Mouse (Mus musculus) intestine, postnatal 0 days (tissue): ENCODE data around the gene Ell. TPM values are rescaled to one million over a fixed set of nuclear protein-coding genes. Genes with fewer than 3 reads are reported as not detected.
A peak's percentile ranks its signal among the peaks of the same experiment; 100 is the strongest.
"Not testable (repeated sequence)": the region's sequence is repeated elsewhere in the genome, so short reads cannot be mapped to it uniquely, and the experiment has no call there.

ENCODE experiments used
- ATAC-seq: fragments of 200-750 bp; cut with Nextera tagmentation; 2 replicates; pipeline ENCODE4 v1.8.0; 2017; ENCODE audit warnings: mild to moderate bottlenecking, moderate TSS enrichment, moderate library complexity
- H3K27ac ChIP-seq: fragments of 300-500 bp; sonication (generic); 2 replicates; pipeline ENCODE4 v1.5.1; 2014; ENCODE audit warnings: mild to moderate bottlenecking, low read depth, low read length, moderate library complexity
- H3K27me3 ChIP-seq: fragments of 300-500 bp; sonication (generic); replicated peaks from 2 replicates; pipeline ENCODE4 v1.6.1; 2014; ENCODE audit warnings: low read length, mixed read lengths; ENCODE audit not compliant: control insufficient read depth, insufficient read depth
- H3K36me3 ChIP-seq: fragments of 300-500 bp; sonication (generic); 2 replicates; pipeline ENCODE4 v1.6.1; 2014; ENCODE audit warnings: mild to moderate bottlenecking, moderate library complexity; ENCODE audit not compliant: control insufficient read depth, insufficient read depth
- H3K4me1 ChIP-seq: fragments of 300-500 bp; sonication (generic); replicated peaks from 2 replicates; pipeline ENCODE4 v1.6.1; 2014; ENCODE audit warnings: antibody characterized with exemption, low read length, mixed read lengths; ENCODE audit not compliant: control insufficient read depth, insufficient read depth
- H3K4me2 ChIP-seq: fragments of 300-500 bp; sonication (generic); replicated peaks from 2 replicates; pipeline ENCODE4 v1.6.1; 2014; ENCODE audit warnings: low read depth, mild to moderate bottlenecking, moderate library complexity
- H3K4me3 ChIP-seq: fragments of 300-500 bp; sonication (generic); 2 replicates; pipeline ENCODE4 v1.5.1; 2014; ENCODE audit warnings: low read depth, low read length
- H3K9ac ChIP-seq: fragments of 300-500 bp; sonication (generic); 2 replicates; pipeline ENCODE4 v1.6.1; 2014; ENCODE audit warnings: mild to moderate bottlenecking, low read depth, low read length
- H3K9me3 ChIP-seq: fragments of 300-500 bp; sonication (generic); 2 replicates; pipeline ENCODE4 v1.6.1; 2016; ENCODE audit warnings: mixed run types; ENCODE audit not compliant: control insufficient read depth
- CTCF ChIP-seq: sonication (generic); IDR thresholded peaks from 2 replicates; pipeline ENCODE4 v1.5.1; 2016; ENCODE audit warnings: low read depth, mild to moderate bottlenecking, control low read depth, antibody characterized with exemption, moderate library complexity
- WGBS: fragments of 180-500 bp; shearing (Covaris S2); extraction: QIAGEN DNeasy Blood & Tissue Kit; methylation state at CpG from one replicate; pipeline ENCODE4 v1.1.7; 2014; 5-methylcytosine and 5-hydroxymethylcytosine counted together
- polyA plus RNA-seq: library from polyadenylated mRNA; unstranded; fragments of >200 nt; fragmentation: Nextera tagmentation; extraction: Ambion mirVana; gene quantifications from 2 replicates; pipeline ENCODE4 v1.2.1, GENCODE M21; 2015

Gene Ell
- polyA plus RNA-seq, 1 experiment from 2014 or later, result 13.0 TPM

DNA sequence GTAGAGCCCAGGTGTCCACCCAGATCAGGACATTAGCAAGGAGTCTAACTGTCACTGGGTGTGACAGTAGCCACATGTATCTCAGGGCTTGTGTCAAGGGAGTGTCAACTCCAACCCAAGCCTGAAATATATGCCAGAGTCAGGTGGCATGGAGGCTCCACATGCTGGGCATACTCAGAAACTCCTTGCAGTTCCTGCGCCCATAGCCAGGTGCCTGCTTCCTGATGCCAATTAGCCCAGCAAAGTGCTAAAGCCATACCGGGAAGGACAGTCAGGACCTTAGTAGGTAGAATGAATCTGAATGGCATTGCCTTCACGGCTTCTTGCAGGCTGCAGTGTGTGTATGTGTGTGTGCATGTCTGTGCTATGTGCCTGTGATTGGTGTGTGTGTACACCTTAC is 38.0 kb downstream of the Ell start:
- Histone ChIP-seq H3K27ac (no peak overlapping the region), H3K4me3 (no peak overlapping the region), H3K9me3 (no peaks in the 10 kb centered on the region), H3K27me3 (no peaks in the 10 kb centered on the region), H3K4me2 (no peak overlapping the region), H3K36me3 (peaks cover 58% of the 10 kb centered on the region), H3K9ac (no peak overlapping the region), H3K4me1 (no peaks in the 10 kb centered on the region; the same call in 1 of the 2 replicates)
- TF ChIP-seq CTCF, result no peak
- WGBS, result 98% methylated on average over 3 of the region's 3 CpGs
- ATAC-seq, result no peak

DNA sequence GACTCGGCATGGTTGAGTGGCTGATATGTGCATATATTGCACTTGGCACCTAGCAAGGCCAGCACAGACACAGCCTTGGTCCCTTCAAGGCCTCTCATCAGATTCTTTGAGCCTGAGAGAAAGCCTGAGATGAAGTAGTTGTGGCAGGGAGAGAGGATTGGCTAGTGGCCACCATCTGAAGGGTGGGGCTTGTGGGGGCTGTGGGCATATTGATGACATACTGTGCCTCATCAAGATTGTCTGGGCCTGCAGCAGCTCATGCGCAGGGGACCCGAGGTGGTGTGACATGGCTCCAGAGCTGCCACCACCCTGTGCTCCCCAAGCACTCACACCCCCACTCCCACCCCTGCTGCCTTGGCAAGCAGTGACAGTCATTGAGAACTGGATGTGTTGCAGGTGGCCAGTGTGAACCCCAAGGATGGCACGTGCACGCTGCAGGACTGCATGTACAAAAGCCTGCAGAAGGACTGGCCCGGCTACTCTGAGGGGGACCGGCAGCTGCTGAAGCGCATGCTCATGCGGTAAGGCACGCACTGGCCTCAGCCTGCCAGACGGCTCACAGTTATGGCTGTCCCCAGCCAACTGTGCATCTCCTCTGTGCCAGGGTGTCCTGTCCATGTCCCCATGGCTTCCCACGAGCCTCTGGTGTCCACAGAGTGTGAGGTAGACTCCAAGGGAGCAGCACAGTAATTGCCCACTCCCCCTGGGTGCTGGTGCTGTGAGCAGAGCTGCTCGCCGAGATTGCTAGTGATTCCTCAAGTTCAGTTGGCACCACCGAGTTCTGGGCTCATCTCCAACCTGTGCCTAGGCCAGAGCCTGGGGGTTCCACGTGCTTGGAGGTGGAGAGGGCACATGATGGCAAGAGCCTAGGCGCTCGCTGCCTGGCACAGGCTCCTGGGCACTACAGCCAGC is 44.5 kb downstream of the Ell start:
- H3K36me3 ChIP-seq, result peaks cover 81% of the 10 kb centered on the region

DNA sequence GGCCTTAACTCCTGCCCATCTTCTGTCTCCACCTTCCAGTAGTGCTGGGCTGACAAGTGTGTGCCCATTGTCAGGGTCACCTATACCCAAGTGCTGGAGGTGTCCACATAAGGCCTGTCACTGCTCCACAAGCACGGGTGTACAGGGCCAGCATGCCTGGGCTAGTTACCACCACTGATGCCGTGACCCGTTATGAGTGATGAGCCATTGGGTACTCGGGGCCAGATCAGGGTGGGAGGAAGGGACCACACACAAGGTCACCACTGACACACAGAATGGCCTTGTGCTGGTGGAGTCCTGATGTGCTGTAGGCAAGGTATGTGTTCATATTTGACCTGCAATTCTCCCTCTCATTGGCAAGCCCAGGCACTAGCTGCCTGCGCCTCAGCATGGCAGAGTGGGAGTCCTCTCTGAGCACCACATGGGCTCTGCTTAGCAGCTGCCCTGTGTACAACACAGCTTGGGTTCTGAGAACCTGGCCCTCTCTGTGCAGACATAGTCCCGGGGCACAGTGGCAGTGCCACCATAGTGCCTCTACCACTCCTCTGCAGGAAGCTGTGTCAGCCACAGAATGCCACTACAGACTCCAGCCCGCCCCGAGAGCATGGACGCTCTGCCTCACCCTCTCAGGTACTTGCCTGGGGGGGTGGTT is 45.5 kb downstream of the Ell start:
- Histone ChIP-seq H3K36me3 (peaks cover 84% of the 10 kb centered on the region), H3K9ac (no peak overlapping the region), H3K27ac (no peak overlapping the region; the same call in 1 of the 2 replicates), H3K4me1 (no peaks in the 10 kb centered on the region), H3K9me3 (no peaks in the 10 kb centered on the region), H3K4me3 (no peak overlapping the region), H3K27me3 (no peaks in the 10 kb centered on the region), H3K4me2 (no peak overlapping the region)
- no peak for TF ChIP-seq CTCF
- 91% methylated on average over 9 of the region's 9 CpGs for WGBS
- no peak for ATAC-seq

More for the DNA sequence above, 44.5 kb downstream of the Ell start:
- Histone ChIP-seq H3K9ac (no peak overlapping the region), H3K4me3 (no peak overlapping the region), H3K9me3 (no peaks in the 10 kb centered on the region), H3K27ac (no peak overlapping the region), H3K4me1 (no peaks in the 10 kb centered on the region), H3K27me3 (no peaks in the 10 kb centered on the region), H3K4me2 (no peak overlapping the region)
- ATAC-seq, result no peak
- WGBS, result 90% methylated on average over 18 of the region's 18 CpGs
- no peak for TF ChIP-seq CTCF

- Histone ChIP-seq H3K36me3 (peaks cover 85% of the 10 kb centered on the region), H3K4me1 (no peaks in the 10 kb centered on the region), H3K9me3 (no peaks in the 10 kb centered on the region), H3K27ac (no peak overlapping the region; the same call in 1 of the 2 replicates), H3K4me2 (no peak overlapping the region), H3K27me3 (no peaks in the 10 kb centered on the region), H3K4me3 (no peak overlapping the region), H3K9ac (no peak overlapping the region)
- peak; percentile 86 for TF ChIP-seq CTCF
- WGBS, result 40% methylated on average over 7 of the region's 7 CpGs
- ATAC-seq, result peak; percentile 62
These were observed 46.0 kb downstream of the Ell start for GRCm38 (mm10) chr8:70585258-70585652.

- H3K4me2 ChIP-seq, H3K9me3 ChIP-seq, ATAC-seq, H3K27ac ChIP-seq, H3K9ac ChIP-seq, H3K27me3 ChIP-seq, H3K4me1 ChIP-seq, H3K4me3 ChIP-seq: not testable (repeated sequence)
- WGBS, result 86% methylated on average over 4 of the region's 4 CpGs
- peaks cover 78% of the 10 kb centered on the region for H3K36me3 ChIP-seq
These were observed 48.7 kb downstream of the Ell start for GRCm38 (mm10) chr8:70587955-70588354.

DNA sequence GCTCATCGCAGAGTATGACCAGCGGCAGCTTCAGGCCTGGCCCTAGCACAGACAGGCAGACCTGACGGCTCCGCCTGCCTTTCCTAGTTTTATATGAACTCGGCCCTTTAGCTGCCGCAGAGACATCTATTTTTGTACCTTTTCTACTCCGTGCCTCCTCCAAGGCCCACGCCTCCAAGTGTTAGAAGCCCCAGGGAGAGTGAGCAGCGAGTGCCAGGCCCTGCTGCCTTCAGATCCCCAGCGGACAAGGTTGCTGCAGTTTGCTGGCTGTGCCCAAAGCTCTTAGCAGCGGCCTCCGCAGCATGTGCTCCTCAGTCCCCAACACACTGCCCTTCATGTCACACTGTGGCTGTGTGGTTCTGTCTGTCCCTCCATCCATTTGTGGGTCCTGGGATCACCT is 52.3 kb downstream of the Ell start:
- H3K4me1 ChIP-seq, result peaks cover 11% of the 10 kb centered on the region; the same call in 1 of the 2 replicates
- peaks cover 52% of the 10 kb centered on the region for H3K36me3 ChIP-seq
- H3K4me3 ChIP-seq, result no peak overlapping the region
- no peak overlapping the region for H3K27ac ChIP-seq
- TF ChIP-seq CTCF, result no peak
- no peak overlapping the region for H3K9ac ChIP-seq
- 89% methylated on average over 12 of the region's 12 CpGs for WGBS
- no peaks in the 10 kb centered on the region for H3K27me3 ChIP-seq
- no peaks in the 10 kb centered on the region for H3K9me3 ChIP-seq
- no peak for ATAC-seq
- no peak overlapping the region for H3K4me2 ChIP-seq
